Mouse (Mus musculus): ENCODE data around the gene Gm10337. TPM values are rescaled to one million over a fixed set of nuclear protein-coding genes. Genes with fewer than 3 reads are reported as not detected.

Gm10337 gene
- total and polyA plus RNA-seq, 3 experiments: not detected

DNA sequence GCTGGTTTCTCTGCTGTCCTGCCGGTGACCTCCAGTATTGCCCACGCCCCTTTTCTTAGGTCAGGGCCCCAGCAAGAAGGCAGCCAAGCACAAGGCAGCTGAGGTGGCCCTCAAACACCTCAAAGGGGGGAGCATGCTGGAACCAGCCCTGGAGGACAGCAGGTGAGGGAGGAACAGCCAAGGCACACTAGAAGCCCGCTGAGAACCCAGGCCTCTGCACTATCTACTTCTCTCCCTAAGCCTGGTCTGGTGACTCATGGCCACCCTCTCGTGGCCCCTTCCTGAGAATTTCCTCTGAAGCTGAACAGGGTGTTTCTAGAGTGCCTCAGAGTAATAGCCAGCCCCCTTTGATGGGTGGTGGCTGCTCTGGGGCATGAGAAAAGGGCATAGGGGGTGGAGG lies 16.9 kb downstream of the Gm10337 start (continued):
- no peak for TF ChIP-seq GABPA (IDR thresholded peaks at IDR 0.05; ENCODE audit: low read depth, low read length)
- peak; percentile 45 for TF ChIP-seq SMC3 (IDR thresholded peaks at IDR 0.05; ENCODE audit: low read depth, low read length)
- TF ChIP-seq POLR2A (IDR thresholded peaks at IDR 0.05; ENCODE audit: control insufficient read depth in 1 of 2, insufficient read depth in 1 of 2, low read depth in 1 of 2, low read length in 2 of 2, poor library complexity in 1 of 2): peak in 1 of 2 experiments; percentile 30; a peak in 1 of 4 replicates
- peak; percentile 44 to 55 for TF ChIP-seq EP300 (IDR thresholded peaks at IDR 0.05; ENCODE audit: low read depth in 1 of 2, low read length in 2 of 2)
- no peak for TF ChIP-seq HCFC1 (IDR thresholded peaks at IDR 0.05; ENCODE audit: low read depth, low read length)
- TF ChIP-seq TCF12 (IDR thresholded peaks at IDR 0.05; ENCODE audit: low read depth, low read length): 0 out of 2 replicates have a peak, but pooled peaks have one; percentile 31
- no peak for TF ChIP-seq ZC3H11A (IDR thresholded peaks at IDR 0.05; ENCODE audit: low read depth, low read length)
- TF ChIP-seq ZMIZ1 (IDR thresholded peaks at IDR 0.05; ENCODE audit: low read depth, low read length): no peak
- TF ChIP-seq TAL1 (IDR thresholded peaks at IDR 0.05; ENCODE audit: low read length): no peak
- TF ChIP-seq UBTF (IDR thresholded peaks at IDR 0.05; ENCODE audit: borderline replicate concordance, insufficient read depth, low read depth, low read length): no peak
- TF ChIP-seq MXI1 (IDR thresholded peaks at IDR 0.05; ENCODE audit: low read depth, low read length): no peak
- no peak for TF ChIP-seq BHLHE40 (IDR thresholded peaks at IDR 0.05; ENCODE audit: borderline replicate concordance, low read depth, low read length)
- TF ChIP-seq USF2 (IDR thresholded peaks at IDR 0.05; ENCODE audit: borderline replicate concordance in 1 of 2, insufficient read depth in 1 of 2, low read depth in 1 of 2, low read length in 2 of 2): no peak
- no peak for TF ChIP-seq CHD1 (IDR thresholded peaks at IDR 0.05; ENCODE audit: low read depth, low read length)
- 0 out of 2 replicates have a peak, but pooled peaks have one; percentile 42 for TF ChIP-seq SIN3A (IDR thresholded peaks at IDR 0.05; ENCODE audit: low read length)
- no peak for TF ChIP-seq ELF1 (IDR thresholded peaks at IDR 0.05; ENCODE audit: low read depth, low read length)
- no peak for TF ChIP-seq MEF2A (IDR thresholded peaks at IDR 0.05; ENCODE audit: extremely low read depth, insufficient replicate concordance, low read depth, low read length, poor library complexity, severe bottlenecking)
- TF ChIP-seq ETS1 (IDR thresholded peaks at IDR 0.05; ENCODE audit: low read depth, low read length): no peak
- no peak for TF ChIP-seq ZKSCAN1 (IDR thresholded peaks at IDR 0.05; ENCODE audit: low read depth, low read length)
- TF ChIP-seq POLR2AphosphoS5 (IDR thresholded peaks at IDR 0.05; ENCODE audit: borderline replicate concordance, low read depth, low read length): no peak
- TF ChIP-seq RCOR1 (IDR thresholded peaks at IDR 0.05; ENCODE audit: low read depth, low read length): no peak; the same call in 1 of the 2 replicates

DNA sequence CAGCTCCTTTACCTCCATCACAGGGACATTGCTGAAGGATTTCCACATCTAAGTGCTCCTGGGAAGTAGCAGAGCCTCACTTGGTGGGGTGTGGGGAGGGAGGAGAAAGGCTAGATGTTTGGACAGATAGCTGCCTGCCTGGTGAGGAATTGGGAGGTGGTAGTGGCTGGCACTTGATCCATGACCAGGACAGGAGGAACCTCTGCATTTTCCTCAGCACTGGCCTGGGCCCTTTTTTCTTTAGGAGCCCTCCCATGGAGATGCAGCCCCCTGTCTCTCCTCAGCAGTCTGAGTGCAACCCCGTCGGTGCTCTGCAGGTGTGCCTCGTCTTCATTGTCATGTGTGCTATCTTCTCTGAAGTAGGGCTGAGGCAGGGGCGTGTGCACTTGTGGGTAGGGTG lies 18.0 kb downstream of the Gm10337 start:
- Histone ChIP-seq H3K27me3 (ENCODE audit: control insufficient read depth in 1 of 2, insufficient read depth in 2 of 2, low read length in 2 of 2) (no peaks in the 10 kb centered on the region), H3K9me3 (replicated peaks; ENCODE audit: insufficient read depth, low read length) (no peaks in the 10 kb centered on the region), H3K4me3 (ENCODE audit: control insufficient read depth in 1 of 2, insufficient read depth in 1 of 2, low read depth in 2 of 2, low read length in 2 of 2) (no peak overlapping the region), H3K9ac (ENCODE audit: control insufficient read depth, low read depth, low read length, poor library complexity, severe bottlenecking) (no peak overlapping the region), H3K4me1 (ENCODE audit: control insufficient read depth in 1 of 2, insufficient read depth in 2 of 2, low read length in 2 of 2) (peaks cover 5 to 12% of the 10 kb centered on the region in 2 experiments; a peak in 3 of 4 replicates), H3K79me2 (ENCODE audit: control insufficient read depth, insufficient read depth, low read length, poor library complexity) (peaks cover 17% of the 10 kb centered on the region), H3K36me3 (ENCODE audit: control insufficient read depth in 1 of 2, insufficient read depth in 2 of 2, low read length in 2 of 2) (peaks cover 0 to 16% of the 10 kb centered on the region in 2 experiments; a peak in 2 of 4 replicates), H3K27ac (ENCODE audit: control insufficient read depth, low read depth, low read length) (peak overlapping the region; percentile 95; the same call in 1 of the 2 replicates)
- no peak for DNase-seq (ENCODE audit: low read depth, low spot score)
- TF ChIP-seq ZMIZ1 (IDR thresholded peaks at IDR 0.05; ENCODE audit: low read depth, low read length) (no peak), MAX (IDR thresholded peaks at IDR 0.05; ENCODE audit: low read length) (no peak), MYB (IDR thresholded peaks at IDR 0.05; ENCODE audit: low read depth, low read length) (no peak), MYC (IDR thresholded peaks at IDR 0.05; ENCODE audit: low read depth, low read length) (no peak), ZC3H11A (IDR thresholded peaks at IDR 0.05; ENCODE audit: low read depth, low read length) (no peak), USF2 (IDR thresholded peaks at IDR 0.05; ENCODE audit: borderline replicate concordance in 1 of 2, insufficient read depth in 1 of 2, low read depth in 1 of 2, low read length in 2 of 2) (no peak)

All from MEL (cell line).